Mouse (Mus musculus): Measurements from ENCODE around the gene Mfap3l. TPM values are rescaled to one million over a fixed set of nuclear protein-coding genes. Genes with fewer than 3 reads are reported as not detected.
"Not testable (repeated sequence)": the region's sequence is repeated elsewhere in the genome, so short reads cannot be mapped to it uniquely, and the experiment has no call there.

Gene Mfap3l
- 1 to 10 TPM in 11 of 26 experiments, under 1 TPM in 12, not detected in 3; 0.13 to 2.6 (median 0.92) TPM for total RNA-seq (2018; cell fraction: chromatin; rRNA removed)
- 1 to 10 TPM; 1.5 to 3.4 (median 2.2) TPM for total RNA-seq (2018; cell fraction: cytosol; rRNA removed)
- 1 to 10 TPM in 23 of 26 experiments, under 1 TPM in 3; 0.46 to 5.2 (median 1.7) TPM for total RNA-seq (2018; cell fraction: nucleus; rRNA removed)
- 1.5 to 3.6 TPM (median 2.4 TPM) in 3 replicates for polyA plus RNA-seq (2018)

DNA sequence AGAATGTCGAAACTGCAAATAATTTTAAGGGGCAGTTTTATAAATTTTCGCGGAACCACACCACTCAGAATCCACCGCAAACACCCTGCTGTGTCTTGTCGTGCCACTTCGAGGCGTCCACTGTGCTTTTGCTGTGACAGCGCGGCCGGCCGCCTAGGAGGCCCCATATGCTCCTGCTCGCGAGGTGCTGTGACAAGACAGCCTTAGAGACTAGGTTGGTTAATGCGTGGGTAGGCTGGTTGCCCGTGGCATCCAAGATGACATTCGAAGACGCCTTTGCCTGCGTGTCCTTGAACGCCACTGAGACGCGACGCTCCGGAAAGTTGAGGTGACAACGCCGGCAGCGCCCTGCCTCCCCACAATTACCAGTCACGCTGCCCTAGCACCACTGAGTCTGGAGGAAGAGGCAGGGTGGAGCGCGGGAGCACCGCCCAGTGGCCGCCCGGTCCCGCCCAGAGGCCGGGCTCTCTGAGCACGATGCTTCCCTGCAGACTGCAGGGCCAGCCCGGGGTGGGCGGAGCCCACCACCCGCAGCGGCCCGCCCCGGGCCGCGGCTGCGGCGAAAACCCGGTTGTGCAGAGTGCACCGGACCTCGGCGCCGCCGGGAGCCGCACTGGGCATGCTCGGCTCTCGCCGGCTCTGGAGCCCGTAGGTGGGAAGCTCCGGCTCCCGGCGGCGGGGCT is at the start of gene Mfap3l:
Mfap3l (plus strand) TSS at position 578 of the 683 bp plus-strand sequence.
- H3K4me3 ChIP-seq (ENCODE audit: inconsistent target) = peak within 1 kb of the TSS; percentile 36

DNA sequence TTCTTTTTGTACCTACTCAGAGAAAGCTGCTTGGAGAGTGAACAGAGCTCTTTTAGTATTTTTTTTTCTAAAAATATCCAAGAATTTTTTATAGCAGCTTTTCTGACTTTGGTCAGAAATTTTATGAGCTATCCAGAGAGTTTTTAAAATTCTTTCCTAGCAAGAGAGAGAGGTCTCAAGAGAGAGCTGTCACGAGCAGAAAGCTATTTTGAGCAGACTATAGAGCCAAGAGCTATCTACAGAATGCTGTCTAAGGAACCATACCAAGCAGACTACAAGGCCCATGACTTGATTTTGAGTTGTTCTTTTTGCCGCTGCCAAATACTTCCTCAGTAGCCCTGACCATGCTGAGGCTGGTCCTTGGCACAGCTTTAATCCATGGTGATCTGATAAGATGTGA is 49.3 kb upstream of the Mfap3l start:
- no peak overlapping the region for H3K27ac ChIP-seq
- no peaks in the 10 kb centered on the region for H3K36me3 ChIP-seq (ENCODE audit: inconsistent target)
- H3K4me3 ChIP-seq (ENCODE audit: inconsistent target) = no peak overlapping the region
- H3K79me2 ChIP-seq (ENCODE audit: inconsistent target) = no peaks in the 10 kb centered on the region
- WGBS (ENCODE audit: missing documents) = 92% methylated on average over 2 of the region's 2 CpGs

More for the DNA sequence above, at the start of gene Mfap3l:
- H3K79me2 ChIP-seq (ENCODE audit: inconsistent target) = no peaks in the 10 kb centered on the region
- WGBS (ENCODE audit: missing documents) = under 1% methylated on average over 60 of the region's 60 CpGs
- H3K27ac ChIP-seq = peak within 1 kb of the TSS; percentile 46
- H3K36me3 ChIP-seq (ENCODE audit: inconsistent target) = no peaks in the 10 kb centered on the region

DNA sequence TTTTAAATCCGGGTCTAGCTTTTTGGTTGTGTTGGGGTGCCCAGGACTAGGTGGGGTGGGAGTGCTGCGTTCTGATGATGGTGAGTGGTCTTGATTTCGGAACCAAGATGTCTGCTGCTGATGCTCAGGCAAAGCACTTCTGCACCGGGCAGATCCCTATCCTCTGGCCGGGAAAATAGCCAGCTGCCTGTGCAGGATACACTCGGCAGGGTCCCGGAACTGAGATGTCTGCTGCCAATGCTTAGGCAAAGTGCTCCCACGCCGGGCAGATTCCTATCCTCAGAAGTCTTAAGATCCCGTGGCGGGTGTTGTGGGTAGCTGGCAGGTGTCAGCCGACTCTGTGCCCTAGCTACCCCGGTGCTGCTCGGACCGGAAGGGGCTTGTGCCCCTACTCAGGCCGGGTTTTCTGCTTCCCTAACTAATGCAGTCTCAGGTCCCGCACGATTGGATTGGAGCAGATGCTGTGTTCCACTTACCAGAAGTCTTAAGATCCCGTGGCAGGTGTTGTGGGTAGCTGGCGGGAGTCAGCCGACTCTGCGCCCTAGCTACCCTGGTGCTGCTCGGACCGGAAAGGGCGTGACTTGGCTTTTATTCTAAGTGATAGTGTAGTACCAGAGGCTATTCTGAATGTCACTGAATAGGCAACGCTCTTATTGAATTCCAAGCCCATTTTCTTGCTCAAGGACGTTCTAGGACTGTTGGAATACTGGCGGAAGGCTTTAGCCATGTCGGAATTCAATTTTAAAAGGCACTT is 41.1 kb upstream of the Mfap3l start:
- WGBS (ENCODE audit: missing documents) = 89% methylated on average over 27 of the region's 29 CpGs
- not testable (repeated sequence) for H3K4me3 ChIP-seq (ENCODE audit: inconsistent target); H3K27ac ChIP-seq; H3K36me3 ChIP-seq (ENCODE audit: inconsistent target); H3K79me2 ChIP-seq (ENCODE audit: inconsistent target)

DNA sequence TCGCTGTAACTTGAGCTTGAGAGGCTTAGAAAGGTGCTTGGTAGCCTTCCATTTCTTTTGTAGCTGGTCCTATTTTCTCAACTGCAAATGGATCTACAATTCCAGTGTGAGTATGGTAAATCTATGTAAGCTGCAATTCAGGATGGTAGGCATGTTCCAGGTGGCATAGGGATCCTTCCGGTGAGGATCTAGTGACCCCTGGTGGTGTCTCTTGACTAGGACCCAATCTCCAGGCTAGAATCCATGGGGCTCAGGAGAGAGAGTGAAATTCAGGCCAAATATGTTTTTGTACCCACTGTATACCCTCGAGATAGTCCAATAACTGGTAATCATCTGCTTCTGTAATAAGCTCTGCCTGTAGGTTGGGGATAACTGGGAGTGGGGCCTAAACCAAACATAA is 37.9 kb upstream of the Mfap3l start:
- no peaks in the 10 kb centered on the region for H3K36me3 ChIP-seq (ENCODE audit: inconsistent target)
- H3K4me3 ChIP-seq (ENCODE audit: inconsistent target) = no peak overlapping the region
- H3K27ac ChIP-seq = no peak overlapping the region
- 64% methylated on average over 3 of the region's 3 CpGs for WGBS (ENCODE audit: missing documents)
- H3K79me2 ChIP-seq (ENCODE audit: inconsistent target) = no peaks in the 10 kb centered on the region

DNA sequence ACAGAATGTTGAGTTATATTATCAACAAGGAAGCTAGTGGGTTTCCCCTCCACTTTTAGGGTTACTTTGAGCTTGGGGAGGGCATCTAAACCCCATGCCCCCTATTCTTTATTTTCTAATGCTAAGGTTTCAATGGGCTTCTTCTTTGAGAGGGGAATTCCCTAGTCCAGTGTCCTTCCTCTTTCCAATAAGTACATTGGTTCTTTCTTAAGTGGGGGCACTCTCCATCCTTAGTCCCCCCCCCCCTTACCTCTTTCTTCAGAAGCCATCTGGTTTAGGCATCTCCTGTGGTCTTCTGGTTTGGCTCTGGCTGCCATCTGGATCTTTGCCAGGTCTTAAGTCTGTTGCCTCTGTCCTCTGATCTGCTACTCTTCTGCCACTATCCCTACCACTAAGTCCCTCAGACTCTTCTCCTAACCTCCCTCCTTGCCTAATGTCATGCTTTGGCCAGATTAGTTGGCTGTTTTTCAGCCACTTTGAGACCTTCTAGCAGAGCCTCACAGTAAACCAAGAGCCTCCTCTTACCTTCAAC is 21.0 kb upstream of the Mfap3l start:
- Histone ChIP-seq H3K27ac (no peak overlapping the region), H3K4me3 (ENCODE audit: inconsistent target) (no peak overlapping the region), H3K36me3 (ENCODE audit: inconsistent target) (no peaks in the 10 kb centered on the region), H3K79me2 (ENCODE audit: inconsistent target) (no peaks in the 10 kb centered on the region)

DNA sequence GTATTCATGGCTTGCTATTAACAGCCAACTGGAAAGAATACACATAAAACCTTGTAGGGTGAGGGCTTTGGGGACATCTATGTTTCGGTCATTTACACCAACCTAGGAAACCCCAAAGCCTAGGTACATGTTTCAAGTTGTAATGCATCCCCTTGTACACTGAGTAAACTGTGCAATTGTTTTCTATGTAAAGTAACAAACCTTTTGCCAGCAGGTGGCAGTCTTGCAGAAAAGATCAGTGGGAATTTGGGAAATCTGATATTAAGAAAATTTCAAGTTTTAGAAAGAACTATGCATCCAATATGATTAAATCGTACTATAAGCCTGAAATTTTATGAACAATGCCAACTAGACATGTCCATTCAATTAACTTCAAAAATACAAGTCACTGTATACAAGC is 15.7 kb upstream of the Mfap3l start:
- no peaks in the 10 kb centered on the region for H3K79me2 ChIP-seq (ENCODE audit: inconsistent target)
- no peak overlapping the region for H3K27ac ChIP-seq
- WGBS (ENCODE audit: missing documents) = 26% methylated on average over 2 of the region's 2 CpGs
- no peak overlapping the region for H3K4me3 ChIP-seq (ENCODE audit: inconsistent target)
- no peaks in the 10 kb centered on the region for H3K36me3 ChIP-seq (ENCODE audit: inconsistent target)

DNA sequence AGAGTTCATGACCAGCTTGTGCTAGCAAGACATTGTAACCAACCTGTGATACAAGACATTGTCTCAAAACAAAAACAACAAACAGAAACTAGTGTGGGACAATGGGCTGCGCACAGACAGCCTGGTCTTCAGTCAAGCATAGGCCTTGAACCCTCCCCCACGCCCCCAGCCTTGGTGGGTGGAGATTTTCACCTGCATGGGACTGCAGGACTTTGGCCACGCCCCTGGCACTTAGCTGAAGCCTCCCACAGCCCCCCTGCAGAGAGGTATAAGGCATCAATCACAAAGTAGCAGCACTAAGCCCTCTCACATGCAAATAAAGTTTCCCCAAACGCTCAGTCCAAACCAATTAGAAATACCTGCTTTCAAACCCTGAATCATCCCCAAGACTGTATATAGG is 11.1 kb upstream of the Mfap3l start:
- WGBS (ENCODE audit: missing documents) = 92% methylated on average over 4 of the region's 4 CpGs

DNA sequence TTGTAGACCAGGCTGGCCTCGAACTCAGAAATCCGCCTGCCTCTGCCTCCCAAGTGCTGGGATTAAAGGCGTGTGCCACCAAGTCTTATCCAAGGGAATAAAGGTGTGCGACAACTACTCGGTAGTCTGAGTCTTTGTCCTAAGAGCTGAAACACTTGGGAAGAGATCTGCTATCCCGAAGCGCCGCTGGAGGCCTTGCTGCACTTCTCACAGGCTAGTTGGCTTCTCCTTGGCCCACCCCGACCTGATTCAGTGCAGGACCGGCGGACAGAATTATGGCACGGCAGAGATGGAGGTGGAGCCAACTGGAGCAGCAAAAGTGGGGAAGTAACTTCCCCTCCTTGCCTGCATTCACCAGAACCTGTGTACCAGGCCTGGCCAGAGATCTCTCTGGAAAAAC is 10.6 kb upstream of the Mfap3l start:
- no peak overlapping the region for H3K4me3 ChIP-seq (ENCODE audit: inconsistent target)
- H3K27ac ChIP-seq = no peak overlapping the region
- no peaks in the 10 kb centered on the region for H3K79me2 ChIP-seq (ENCODE audit: inconsistent target)
- H3K36me3 ChIP-seq (ENCODE audit: inconsistent target) = no peaks in the 10 kb centered on the region
- 80% methylated on average over 12 of the region's 12 CpGs for WGBS (ENCODE audit: missing documents)

More for the DNA sequence above, 11.1 kb upstream of the Mfap3l start:
- no peak overlapping the region for H3K4me3 ChIP-seq (ENCODE audit: inconsistent target)
- no peaks in the 10 kb centered on the region for H3K36me3 ChIP-seq (ENCODE audit: inconsistent target)
- no peak overlapping the region for H3K27ac ChIP-seq
- no peaks in the 10 kb centered on the region for H3K79me2 ChIP-seq (ENCODE audit: inconsistent target)

DNA sequence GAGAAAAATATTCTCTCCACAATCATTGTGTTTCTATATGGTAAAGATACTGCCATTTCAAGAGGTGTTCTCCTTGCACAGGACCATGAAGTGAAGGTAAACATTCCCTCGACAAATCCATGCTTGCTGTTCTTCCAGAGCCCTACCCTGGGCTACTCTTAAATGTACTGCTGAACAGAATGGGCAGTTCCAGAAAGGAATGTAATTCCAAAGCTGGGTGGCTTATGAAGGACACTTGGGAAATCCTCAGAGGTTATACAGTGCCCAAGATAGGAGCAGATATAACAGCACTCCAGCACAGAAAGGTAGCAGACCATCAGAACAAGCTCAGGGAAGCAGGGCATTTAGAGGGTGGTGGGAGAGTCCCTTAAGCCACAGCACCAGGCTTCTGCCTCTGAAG is 9.2 kb upstream of the Mfap3l start:
- 75% methylated on average over 1 of the region's 1 CpGs for WGBS (ENCODE audit: missing documents)
- Histone ChIP-seq H3K79me2 (ENCODE audit: inconsistent target) (no peaks in the 10 kb centered on the region), H3K4me3 (ENCODE audit: inconsistent target) (no peak overlapping the region), H3K36me3 (ENCODE audit: inconsistent target) (no peaks in the 10 kb centered on the region), H3K27ac (no peak overlapping the region)

DNA sequence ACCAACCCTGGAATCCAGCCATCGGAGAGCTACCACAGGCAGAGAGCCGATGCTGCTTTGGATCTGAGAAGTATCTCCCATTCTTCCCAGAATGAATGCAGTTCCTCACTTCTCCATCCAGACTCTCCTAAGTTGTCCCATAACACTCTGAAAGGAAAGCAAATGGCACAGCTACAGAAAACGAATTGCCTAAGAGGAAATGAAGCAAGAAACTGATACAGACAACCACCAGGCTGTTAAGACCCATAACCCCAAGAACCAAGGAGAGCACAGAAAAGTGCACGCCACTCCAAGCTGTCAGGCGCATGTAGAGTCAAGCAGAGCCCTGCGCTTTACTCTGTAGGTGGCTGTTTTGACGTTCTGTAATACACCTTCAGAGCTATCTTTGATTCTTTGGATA is 7.9 kb upstream of the Mfap3l start:
- H3K79me2 ChIP-seq (ENCODE audit: inconsistent target) = no peaks in the 10 kb centered on the region
- H3K27ac ChIP-seq = no peak overlapping the region
- no peak overlapping the region for H3K4me3 ChIP-seq (ENCODE audit: inconsistent target)
- WGBS (ENCODE audit: missing documents) = 63% methylated on average over 7 of the region's 7 CpGs
- no peaks in the 10 kb centered on the region for H3K36me3 ChIP-seq (ENCODE audit: inconsistent target)

DNA sequence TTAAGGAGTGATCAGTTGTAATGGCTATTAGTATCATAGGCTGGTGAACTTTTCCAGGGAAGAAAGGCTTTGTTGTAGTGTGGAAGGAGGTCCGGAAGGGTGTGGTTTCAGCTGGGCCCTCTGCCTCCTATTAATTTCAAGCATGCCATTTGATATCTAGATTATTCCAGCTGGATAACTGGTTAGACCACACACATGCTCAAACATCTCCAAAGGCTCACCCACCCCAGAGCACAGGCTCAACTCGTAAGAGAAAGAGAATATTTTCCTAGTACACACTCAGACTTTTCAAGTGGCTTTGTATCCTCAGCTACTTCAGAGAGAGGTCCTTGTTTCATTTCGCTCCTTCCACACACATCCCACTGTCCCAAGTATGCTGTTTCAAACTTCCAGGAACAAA is 4.7 kb upstream of the Mfap3l start:
- Histone ChIP-seq H3K79me2 (ENCODE audit: inconsistent target) (no peaks in the 10 kb centered on the region), H3K4me3 (ENCODE audit: inconsistent target) (no peak overlapping the region), H3K27ac (no peak overlapping the region), H3K36me3 (ENCODE audit: inconsistent target) (no peaks in the 10 kb centered on the region)
- 93% methylated on average over 3 of the region's 3 CpGs for WGBS (ENCODE audit: missing documents)

DNA sequence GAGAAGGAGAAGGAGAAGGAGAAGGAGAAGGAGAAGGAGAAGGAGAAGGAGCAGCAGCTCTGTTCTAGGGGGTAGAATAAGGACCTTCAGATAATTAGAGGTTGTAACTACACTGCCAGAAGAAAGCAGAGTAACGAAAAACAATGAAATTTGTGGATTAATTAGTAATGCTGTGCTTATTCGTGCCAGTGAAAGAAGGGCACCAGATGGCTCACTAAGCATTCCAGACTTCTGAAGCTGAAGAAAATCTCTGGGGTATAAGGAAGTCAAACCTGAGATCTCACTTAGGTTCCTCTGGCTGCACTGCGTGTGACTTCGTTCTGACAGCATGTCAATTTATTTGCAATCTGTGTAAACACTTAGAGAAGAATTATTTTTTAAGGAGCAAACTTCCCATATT is 3.6 kb upstream of the Mfap3l start:
- Histone ChIP-seq H3K79me2 (ENCODE audit: inconsistent target) (no peaks in the 10 kb centered on the region), H3K36me3 (ENCODE audit: inconsistent target) (no peaks in the 10 kb centered on the region), H3K27ac (no peak overlapping the region), H3K4me3 (ENCODE audit: inconsistent target) (no peak overlapping the region)
- WGBS (ENCODE audit: missing documents) = 90% methylated on average over 4 of the region's 4 CpGs

DNA sequence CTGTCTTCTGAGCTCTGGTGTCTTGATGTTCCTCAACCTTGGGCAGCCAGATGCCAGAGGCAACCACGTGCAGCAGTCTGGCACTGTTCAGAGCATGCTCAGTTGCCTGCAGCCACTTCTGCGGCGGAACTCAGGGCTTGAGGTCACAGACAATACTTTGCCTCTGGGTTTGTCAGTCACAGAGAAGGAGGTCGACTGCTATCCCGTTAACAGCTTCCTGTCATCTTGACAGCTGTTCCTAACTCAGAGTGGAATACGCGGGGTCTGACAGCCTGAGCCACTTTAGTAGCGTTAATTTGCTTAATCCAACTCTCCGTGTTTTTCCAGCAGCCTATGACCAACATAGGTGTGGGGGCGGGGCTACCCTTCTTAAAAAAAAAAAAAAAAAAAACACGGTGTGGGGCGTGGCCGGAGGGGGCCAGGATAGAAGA is 1.1 kb upstream of the Mfap3l start:
- H3K27ac ChIP-seq = no peak overlapping the region

DNA sequence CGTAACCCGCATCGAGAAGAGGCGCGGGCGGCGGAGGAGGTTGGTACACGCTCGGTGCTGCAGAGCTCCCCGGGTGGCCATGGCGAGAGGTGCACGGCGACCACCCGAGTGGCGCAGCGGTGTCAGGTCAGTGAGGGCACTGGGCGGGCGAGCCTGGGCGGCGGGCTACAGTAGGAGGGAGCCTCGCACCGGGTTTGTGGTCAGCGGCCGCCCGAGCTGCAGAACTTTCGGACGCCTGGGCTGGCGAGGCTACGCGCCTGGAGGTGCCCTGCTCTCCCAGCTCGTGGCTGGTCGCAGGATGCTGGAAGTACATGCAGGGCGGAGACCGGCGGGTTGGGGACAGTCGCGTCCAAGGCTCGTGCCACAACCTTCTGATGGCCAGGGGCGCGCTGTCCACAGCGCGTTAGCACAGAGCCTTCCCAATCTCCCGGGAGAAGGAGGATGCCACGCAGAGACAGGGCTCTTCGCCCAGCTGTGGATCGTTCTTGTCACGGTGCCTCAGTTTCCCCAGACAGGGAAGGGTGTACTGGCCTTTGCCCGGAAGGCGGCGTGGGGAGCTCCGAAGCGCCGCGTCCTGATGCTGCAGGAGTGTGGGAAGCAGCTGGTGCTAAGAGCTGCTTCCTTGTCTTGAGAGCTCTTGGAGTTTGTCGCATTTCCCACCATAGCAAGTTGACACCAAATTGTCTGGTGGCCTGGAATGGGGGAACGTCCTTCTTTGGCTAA is 467 bp downstream of the Mfap3l start:
- Histone ChIP-seq H3K79me2 (ENCODE audit: inconsistent target) (no peaks in the 10 kb centered on the region), H3K27ac (no peak overlapping the region), H3K36me3 (ENCODE audit: inconsistent target) (no peaks in the 10 kb centered on the region), H3K4me3 (ENCODE audit: inconsistent target) (peak overlapping the region; percentile 33)
- 2% methylated on average over 56 of the region's 56 CpGs for WGBS (ENCODE audit: missing documents)

More for the DNA sequence above, 1.1 kb upstream of the Mfap3l start:
- 2% methylated on average over 13 of the region's 13 CpGs for WGBS (ENCODE audit: missing documents)
- H3K79me2 ChIP-seq (ENCODE audit: inconsistent target) = no peaks in the 10 kb centered on the region
- peak overlapping the region; percentile 36; the same call in 1 of the 2 replicates for H3K4me3 ChIP-seq (ENCODE audit: inconsistent target)
- no peaks in the 10 kb centered on the region for H3K36me3 ChIP-seq (ENCODE audit: inconsistent target)

Data from macrophage (primary cell).